Mouse (Mus musculus) megakaryocyte, adult 5-6 weeks (primary cell): ENCODE measurements around the gene Hist1h2be. TPM values are rescaled to one million over a fixed set of nuclear protein-coding genes. Genes with fewer than 3 reads are reported as not detected.

Experiments used
- ATAC-seq: 2 replicates; pipeline ENCODE4 v1.8.0; 2016; ENCODE audit warnings: mild to moderate bottlenecking, inconsistent platforms; ENCODE audit not compliant: poor library complexity, severe bottlenecking
- total RNA-seq, 2 experiments: library from RNA; stranded (forward) in 1 of 2; stranded (reverse) in 1 of 2; fragments of 153-499, 151-499 nt in 1 of 2; fragments of 221-1000, 200-1000 nt in 1 of 2; gene quantifications; 2 replicates each; pipeline versions ENCODE4 v1.2.3 to v1.2.4; 2015 to 2017

Hist1h2be gene
- total RNA-seq (2015) = 15.1 and 16.4 TPM in 2 replicates
- total RNA-seq (2017) = 110 and 115 TPM in 2 replicates

DNA sequence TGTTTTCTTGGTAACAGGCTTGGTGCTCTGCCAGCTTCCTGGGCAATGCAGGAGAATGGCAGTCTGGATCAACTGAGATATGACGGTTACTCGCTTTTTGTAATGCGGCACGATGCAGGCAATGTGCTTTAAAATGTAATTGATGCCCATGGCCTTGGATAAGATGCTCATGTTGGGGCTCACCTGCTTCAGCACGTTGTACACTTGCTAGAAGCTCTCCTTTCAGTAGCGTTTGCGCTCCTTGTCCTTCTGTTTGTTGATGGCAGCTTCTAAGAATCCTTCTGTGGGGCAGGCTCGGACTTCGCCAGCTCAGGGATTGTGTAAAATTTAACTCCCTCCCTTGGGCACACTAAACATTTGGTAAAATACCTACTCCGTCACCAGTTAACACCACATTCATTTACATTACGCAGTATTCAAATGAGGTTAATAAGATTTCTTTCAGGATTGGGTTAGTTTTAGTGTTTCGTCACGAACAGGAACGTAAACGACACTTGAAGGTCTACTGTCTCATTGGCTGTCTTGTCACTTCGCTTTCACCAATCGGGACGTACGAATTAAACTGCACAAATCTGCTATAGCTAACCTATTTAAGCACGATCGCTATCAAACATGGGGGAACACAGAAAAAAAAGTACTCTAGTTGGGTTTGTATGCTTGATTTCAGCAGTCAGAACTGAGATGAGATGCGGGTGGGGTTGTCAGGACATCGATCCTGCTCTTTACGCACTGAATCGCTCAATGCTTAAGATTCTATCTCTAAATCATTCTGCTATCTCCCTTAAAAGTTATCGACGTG, at the start of gene Hist1h2be:
Hist1h2be (minus strand) TSS at position 392 of the 799 bp plus-strand sequence.
- peak; percentile 63 for ATAC-seq

GRCm38 (mm10) chr13:23662536-23662935, 41.6 kb upstream of the Hist1h2be start:
- ATAC-seq = no peak

- ATAC-seq = no peak
Observed at GRCm38 (mm10) chr13:23659636-23660366, 38.9 kb upstream of the Hist1h2be start.

DNA sequence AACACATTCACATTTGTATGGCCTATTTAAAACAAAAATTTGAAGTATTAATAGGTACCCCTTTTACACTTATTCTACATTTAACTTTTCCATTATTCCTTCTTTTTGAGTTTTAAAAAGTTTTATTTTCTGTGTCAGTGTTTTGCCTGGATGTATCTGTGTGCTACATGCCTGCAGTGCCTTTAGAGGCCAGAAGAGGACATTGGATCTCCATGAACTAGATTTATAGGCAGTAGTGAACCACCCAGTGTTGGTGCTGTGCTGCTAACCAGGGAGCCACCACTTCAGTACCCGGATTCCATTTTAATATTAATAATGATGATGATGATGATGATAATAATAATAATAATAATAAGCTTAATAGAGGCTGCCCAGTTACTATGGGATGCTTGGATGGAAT, 9.7 kb upstream of the Hist1h2be start:
- 0 out of 2 replicates have a peak, but pooled peaks have one; percentile 40 for ATAC-seq

DNA sequence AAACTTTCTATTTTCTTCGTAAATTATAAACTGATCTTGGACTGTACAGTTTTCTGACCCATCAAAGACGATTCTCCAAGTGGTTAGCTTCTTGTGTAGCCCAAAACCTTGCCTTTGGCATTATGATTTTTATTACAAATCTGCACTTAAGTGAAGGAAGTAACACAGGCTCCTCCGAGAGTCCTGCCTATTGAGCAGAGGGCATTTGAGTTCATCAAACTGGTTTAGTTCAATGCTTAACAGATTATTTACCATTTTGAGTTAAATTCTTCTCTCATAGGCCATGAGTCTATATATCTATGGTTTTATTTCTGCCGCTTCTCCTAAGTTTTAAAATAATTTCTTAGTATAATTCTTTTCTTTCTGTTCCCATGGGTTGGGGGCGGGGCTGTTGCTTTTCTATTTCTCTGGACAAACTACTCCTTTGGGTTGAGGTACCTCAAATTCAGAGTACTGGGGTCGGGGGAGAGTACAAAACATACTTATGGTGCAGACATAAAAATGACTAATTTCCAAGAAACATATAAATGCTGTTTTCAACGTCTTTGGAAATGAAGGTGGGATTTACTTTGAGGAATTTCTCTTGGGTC, 2.0 kb upstream of the Hist1h2be start:
- ATAC-seq = no peak

DNA sequence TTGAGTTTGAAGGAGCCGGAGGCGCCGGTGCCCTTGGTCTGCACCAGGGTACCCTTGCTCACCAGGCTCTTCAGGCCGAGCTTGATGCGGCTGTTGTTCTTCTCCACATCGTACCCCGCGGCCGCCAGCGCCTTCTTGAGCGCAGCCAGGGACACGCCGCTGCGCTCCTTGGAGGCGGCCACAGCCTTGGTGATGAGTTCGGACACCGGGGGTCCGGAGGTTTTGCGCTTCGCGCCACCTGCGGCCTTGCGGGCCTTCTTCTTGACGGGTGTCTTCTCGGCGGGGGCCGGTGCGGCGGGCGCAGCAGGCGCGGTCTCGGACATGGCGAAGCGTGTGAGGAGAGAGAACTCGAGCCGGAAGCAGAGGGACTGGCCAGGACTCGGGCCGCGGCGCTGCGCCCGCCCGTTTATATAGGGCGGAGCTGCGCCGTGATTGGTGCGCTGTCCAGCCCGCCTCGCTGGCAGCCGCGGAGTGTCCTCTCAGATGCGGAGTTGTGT, 1.3 kb upstream of the Hist1h2be start, which contains the start of gene Hist1h1e:
Hist1h1e (minus strand) TSS at position 384 of the 497 bp plus-strand sequence.
- peak; percentile 73 for ATAC-seq

- peak; percentile 65 for ATAC-seq
Observed at GRCm38 (mm10) chr13:23621532-23622174, 729 bp upstream of the Hist1h2be start.

DNA sequence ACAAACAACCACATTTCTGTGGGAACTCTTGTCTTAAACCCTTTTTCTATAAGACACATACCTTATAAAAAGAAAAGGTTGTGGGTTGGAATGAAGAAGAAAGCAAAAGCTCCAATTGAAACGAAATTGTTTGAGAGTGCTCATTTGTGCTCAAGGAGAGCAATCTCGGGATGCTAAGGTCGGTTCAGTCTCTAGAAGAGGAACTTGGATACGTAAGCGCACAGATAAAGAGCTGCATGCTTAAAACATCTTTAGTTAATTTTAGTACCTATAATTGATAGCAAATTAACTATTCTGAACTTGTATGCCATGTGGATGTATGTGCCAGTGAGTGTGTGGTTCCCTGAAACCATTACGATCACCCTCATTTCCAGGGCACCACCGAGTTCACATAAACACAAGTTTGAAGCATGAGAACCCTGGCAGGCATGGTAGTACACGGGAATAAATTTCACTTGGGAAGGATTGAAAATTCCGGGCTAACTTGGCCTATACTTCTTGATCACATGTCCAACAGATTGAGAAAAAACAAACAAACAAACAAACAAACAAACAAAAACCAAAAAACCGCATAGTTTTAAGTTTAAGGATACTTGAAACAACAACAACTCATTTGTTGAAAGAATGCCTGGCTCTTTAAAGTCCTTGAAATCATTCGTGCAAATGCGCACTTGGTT, 730 bp downstream of the Hist1h2be start:
- ATAC-seq = no peak

- no peak for ATAC-seq
Observed at GRCm38 (mm10) chr13:23611638-23612037, 9.3 kb downstream of the Hist1h2be start.

DNA sequence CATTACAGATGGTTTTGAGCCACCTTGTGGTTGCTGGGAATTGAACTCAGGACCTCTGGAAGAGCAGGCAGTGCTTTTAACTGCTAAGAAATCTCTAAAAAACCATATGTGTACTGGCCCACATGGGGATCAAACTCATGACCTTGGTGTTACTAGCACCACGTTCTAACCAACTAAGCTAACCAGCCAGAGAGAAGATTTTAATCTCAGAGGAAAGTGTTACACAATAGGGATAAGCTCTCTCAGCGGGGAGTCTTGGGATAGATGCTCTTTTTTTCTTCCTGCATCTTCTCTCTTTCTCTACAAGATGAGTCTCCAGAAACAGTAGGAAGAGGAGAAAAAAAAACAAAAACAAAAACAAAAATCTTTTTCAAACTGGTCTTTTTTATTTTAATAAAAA, 10.5 kb downstream of the Hist1h2be start:
- no peak for ATAC-seq

DNA sequence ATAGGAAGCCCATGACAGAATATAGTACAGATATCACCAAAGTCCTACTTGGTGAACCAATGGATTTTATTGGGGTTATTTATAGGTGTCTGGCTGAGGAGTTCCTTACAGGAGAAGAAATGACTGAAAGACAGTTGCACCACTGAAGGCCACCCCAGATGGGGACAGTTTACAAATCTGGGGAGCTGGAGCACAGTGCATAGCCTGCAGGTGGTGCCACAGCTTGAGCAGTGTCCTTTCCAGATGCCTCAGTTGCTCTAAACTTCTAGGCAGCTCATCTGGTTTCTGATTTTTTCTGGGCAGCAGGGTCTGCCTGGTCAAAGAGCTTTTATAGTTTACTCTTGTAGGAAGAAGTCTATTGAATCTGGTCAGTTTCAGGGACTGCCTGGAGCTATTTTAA, 11.1 kb downstream of the Hist1h2be start:
- ATAC-seq = no peak

- ATAC-seq = peak; percentile 35; the same call in 1 of the 2 replicates
Observed at GRCm38 (mm10) chr13:23609209-23609608, 11.7 kb downstream of the Hist1h2be start.

GRCm38 (mm10) chr13:23605052-23605451, 15.9 kb downstream of the Hist1h2be start:
- ATAC-seq = no peak

- ATAC-seq = no peak
Observed at GRCm38 (mm10) chr13:23604452-23604851, 16.5 kb downstream of the Hist1h2be start.

- no peak for ATAC-seq
Observed at GRCm38 (mm10) chr13:23603182-23603699, 17.7 kb downstream of the Hist1h2be start.

DNA sequence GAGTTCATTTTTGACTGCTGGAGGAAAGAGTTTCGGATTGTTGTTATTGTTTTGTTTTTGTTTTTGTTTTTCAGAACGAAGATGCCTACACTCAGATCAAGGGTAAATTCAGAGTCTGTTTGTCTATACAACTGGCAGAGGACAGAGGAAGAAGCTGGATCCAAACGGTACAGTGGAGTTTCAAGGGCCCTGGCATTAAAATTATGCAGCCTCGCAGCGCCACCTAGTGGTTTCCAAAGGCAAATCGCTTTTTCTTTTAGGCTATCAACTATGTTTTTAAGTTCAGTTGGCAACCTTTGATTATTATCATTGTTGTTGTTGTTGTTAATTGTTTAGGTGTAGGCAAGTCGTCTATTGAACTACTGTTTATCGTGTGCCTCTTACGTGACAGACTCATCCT, 23.0 kb downstream of the Hist1h2be start:
- peak; percentile 80 for ATAC-seq

DNA sequence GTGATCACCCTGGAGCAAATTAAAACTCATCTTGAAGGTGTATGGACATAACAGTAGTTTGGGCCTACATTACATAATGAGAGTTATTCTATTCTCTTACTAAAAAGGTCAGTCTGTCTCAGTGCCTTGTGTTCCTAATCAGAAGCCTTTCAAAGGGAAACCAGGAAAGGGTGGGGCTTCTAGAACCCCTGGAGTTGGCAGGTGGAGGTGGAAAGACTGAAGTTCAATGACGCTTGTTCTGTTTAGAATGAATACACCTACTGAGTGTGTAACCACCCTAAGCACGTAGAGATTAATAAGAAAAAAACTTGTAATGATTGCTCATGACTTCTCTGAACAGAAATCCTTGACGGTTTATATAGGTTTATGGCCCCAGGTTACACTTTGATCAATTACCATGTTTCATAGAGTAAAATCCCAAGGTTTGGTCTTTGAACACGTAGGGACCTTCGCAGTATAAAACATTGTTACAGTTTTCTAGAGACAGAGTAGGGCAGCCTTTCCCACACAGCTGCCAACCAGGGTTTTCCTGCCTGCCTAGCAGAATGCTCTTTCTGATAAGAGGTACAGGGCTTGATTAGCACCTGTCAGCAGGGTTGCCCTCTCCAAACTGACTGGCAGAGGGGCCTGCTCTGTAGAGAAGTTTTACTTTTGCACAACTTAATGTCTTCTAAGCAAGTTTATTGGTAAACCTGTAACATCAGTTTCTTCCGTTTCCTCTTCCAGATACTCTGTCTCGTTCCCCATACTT, 25.1 kb downstream of the Hist1h2be start:
- no peak for ATAC-seq

DNA sequence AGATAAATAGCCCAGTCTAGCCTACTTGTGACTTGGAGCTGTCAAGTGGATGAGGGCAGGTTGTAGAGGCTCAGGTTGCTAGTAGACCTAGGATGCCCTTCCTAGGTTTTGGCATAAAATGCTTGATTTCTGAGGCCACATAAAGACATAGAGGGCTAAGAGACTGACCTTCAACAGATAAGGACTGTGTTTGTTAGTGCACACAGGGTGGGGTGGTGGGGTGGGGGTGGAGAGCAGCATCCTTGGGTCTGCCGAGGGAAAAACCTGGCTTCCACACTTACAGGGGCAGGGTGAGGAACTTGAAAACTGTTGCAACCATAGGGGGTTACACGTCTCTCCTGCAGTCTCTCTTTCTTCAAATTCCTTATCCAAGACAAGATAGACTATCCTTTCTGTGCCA, 25.7 kb downstream of the Hist1h2be start:
- ATAC-seq = no peak

GRCm38 (mm10) chr13:23593051-23593770, 27.7 kb downstream of the Hist1h2be start:
- no peak for ATAC-seq
